Mouse (Mus musculus) liver, adult 2 months (tissue): Measurements from ENCODE around the gene Mrtfb. TPM values are rescaled to one million over a fixed set of nuclear protein-coding genes. Genes with fewer than 3 reads are reported as not detected.

Source experiments
- DNase-seq: peaks from one replicate; pipeline ENCODE4 v3.0.0-alpha.2; 2011; ENCODE audit warnings: low read depth, low spot score; ENCODE audit errors: extremely low read depth
- H3K27ac ChIP-seq: fragments of 200-500 bp; replicated peaks from 2 replicates; pipeline ENCODE4 v1.5.1; 2012; ENCODE audit warnings: low read depth, mild to moderate bottlenecking, control low read depth, inconsistent platforms, low read length; ENCODE audit not compliant: insufficient read depth
- H3K27me3 ChIP-seq: fragments of 200-500 bp; 2 replicates; pipeline ENCODE4 v1.6.1; 2012; ENCODE audit warnings: mild to moderate bottlenecking, moderate library complexity, low read length, inconsistent platforms; ENCODE audit not compliant: control insufficient read depth, insufficient read depth
- H3K36me3 ChIP-seq: fragments of 200-500 bp; 2 replicates; pipeline ENCODE4 v1.6.1; 2012; ENCODE audit warnings: low read length, inconsistent platforms; ENCODE audit not compliant: control insufficient read depth, insufficient read depth
- H3K4me1 ChIP-seq: fragments of 200-500 bp; 2 replicates; pipeline ENCODE4 v1.6.1; 2011; ENCODE audit warnings: low read length; ENCODE audit not compliant: control insufficient read depth, insufficient read depth
- H3K4me3 ChIP-seq: fragments of 200-500 bp; 2 replicates; pipeline ENCODE4 v1.5.1; 2011; ENCODE audit warnings: low read depth, mild to moderate bottlenecking, control low read depth, low read length, moderate library complexity; ENCODE audit not compliant: insufficient read depth
- H3K79me2 ChIP-seq: fragments of 200-500 bp; 2 replicates; pipeline ENCODE4 v1.6.1; 2012; ENCODE audit warnings: inconsistent platforms, mild to moderate bottlenecking, low read length, moderate library complexity; ENCODE audit not compliant: control insufficient read depth, insufficient read depth
- H3K9ac ChIP-seq: fragments of 200-500 bp; 2 replicates; pipeline ENCODE4 v1.6.1; 2012; ENCODE audit warnings: low read depth, mild to moderate bottlenecking, control low read depth, inconsistent platforms, low read length
- CTCF ChIP-seq: fragments of 200-500 bp; IDR thresholded peaks from 2 replicates; pipeline ENCODE4 v1.5.1; 2011; ENCODE audit warnings: low read depth, low read length, control low read depth
- POLR2A ChIP-seq: fragments of 200-500 bp; IDR thresholded peaks from 2 replicates; pipeline ENCODE4 v1.6.1; 2011; ENCODE audit warnings: low read length, control low read depth; ENCODE audit not compliant: insufficient read depth; ENCODE audit errors: extremely low read depth
- WGBS: fragments of 180-500 bp; shearing (Covaris S2); methylation state at CpG from one replicate; pipeline ENCODE4 v1.1.7; 2018; 5-methylcytosine and 5-hydroxymethylcytosine counted together
- polyA plus RNA-seq: library from polyadenylated mRNA; depleted of rRNA; stranded (reverse); fragments of >200 nt; gene quantifications from 2 replicates; pipeline ENCODE4 v1.2.3, GENCODE M21; 2012
- total RNA-seq: library from RNA; depleted of rRNA; stranded (reverse); fragments of >200 nt; gene quantifications from 2 replicates; pipeline ENCODE4 v1.2.3, GENCODE M21; 2014

Mrtfb gene
- total and polyA plus RNA-seq, 2 experiments: 4.2 to 9.4 TPM

DNA sequence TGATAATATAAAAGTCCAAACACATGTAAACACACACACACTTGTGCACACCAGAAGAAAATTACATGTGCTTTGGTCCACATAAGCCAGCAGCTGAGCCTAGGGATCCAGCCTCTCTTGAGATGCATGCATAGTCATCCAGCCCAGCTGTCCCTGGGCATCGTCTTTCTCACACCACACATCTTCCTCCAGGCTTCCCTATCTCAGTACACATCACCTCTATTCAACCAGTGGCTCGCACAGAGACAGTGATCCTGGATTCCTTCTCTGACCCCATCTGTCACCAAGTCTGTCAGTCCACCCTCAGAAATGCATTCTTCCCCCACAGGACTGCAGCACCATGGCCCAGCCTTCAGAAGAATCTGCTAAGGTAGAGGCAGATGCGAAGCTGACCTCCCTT, 107.9 kb downstream of the Mrtfb start:
- 93% methylated on average over 3 of the region's 3 CpGs for WGBS
- TF ChIP-seq CTCF: no peak
- no peak for TF ChIP-seq POLR2A
- Histone ChIP-seq H3K27ac (no peak overlapping the region), H3K9ac (no peak overlapping the region), H3K27me3 (no peaks in the 10 kb centered on the region), H3K79me2 (peaks cover 3% of the 10 kb centered on the region; the same call in 1 of the 2 replicates), H3K36me3 (no peaks in the 10 kb centered on the region), H3K4me1 (peaks cover 14% of the 10 kb centered on the region), H3K4me3 (no peak overlapping the region)
- DNase-seq: no peak

DNA sequence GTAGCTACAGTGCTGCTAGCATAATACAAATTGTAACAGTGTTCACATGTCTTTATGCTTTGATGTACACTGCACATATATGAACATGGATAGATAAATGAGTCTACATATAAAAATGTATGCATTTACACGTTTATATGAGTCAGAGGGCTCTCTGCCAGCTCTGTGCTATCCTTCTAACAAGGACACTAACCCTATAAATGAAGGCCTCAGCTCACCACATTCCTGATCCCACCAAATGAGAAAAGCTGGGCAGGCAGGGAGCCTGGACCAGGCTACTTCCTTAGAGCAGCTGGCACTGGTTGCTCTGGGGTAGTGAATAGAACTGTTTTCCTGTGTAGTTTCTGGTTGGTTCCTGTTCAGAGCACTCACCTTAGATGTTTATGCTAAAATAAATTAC, 110.0 kb downstream of the Mrtfb start:
- no peak for TF ChIP-seq POLR2A
- no peak for TF ChIP-seq CTCF
- WGBS: 66% methylated on average over 1 of the region's 1 CpGs
- Histone ChIP-seq H3K27ac (no peak overlapping the region), H3K27me3 (no peaks in the 10 kb centered on the region), H3K79me2 (peaks cover 3% of the 10 kb centered on the region; the same call in 1 of the 2 replicates), H3K9ac (no peak overlapping the region), H3K36me3 (no peaks in the 10 kb centered on the region), H3K4me3 (no peak overlapping the region), H3K4me1 (peaks cover 7% of the 10 kb centered on the region)
- no peak for DNase-seq

DNA sequence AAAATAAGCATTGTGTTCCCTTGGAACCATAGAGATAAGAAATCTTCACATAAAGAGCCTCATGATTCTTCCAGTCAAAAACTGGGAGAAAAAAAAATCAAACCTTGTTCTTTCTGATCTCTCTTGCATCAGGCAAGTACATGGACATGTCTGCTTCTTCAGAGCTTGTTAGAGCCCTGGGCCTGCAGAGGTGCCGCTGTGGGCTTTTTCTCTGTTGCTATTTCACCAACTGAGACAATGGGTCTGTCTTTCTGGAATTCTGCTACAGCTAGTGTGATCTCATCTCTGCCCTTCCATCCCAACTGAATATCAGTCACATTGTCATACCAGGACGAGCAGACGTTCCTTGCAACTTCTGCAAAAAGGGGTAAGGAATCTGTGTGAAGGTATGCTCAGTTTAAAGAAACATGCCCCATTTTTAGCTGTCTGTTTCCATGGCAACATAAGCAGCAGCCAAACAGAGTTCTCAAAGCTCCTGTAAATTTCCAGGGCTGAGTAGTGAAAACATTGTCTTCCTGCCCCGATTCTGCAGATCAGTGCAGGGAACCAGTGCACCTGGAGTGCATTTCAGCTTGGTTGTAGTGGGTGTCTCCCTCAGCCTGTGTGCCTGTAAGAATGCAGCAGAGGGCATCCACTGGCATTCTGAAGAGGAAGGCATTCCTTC, 110.7 kb downstream of the Mrtfb start:
- Histone ChIP-seq H3K27me3 (no peaks in the 10 kb centered on the region), H3K79me2 (peaks cover 1% of the 10 kb centered on the region; the same call in 1 of the 2 replicates), H3K9ac (no peak overlapping the region), H3K4me1 (peaks cover 9% of the 10 kb centered on the region), H3K4me3 (no peak overlapping the region), H3K27ac (no peak overlapping the region), H3K36me3 (no peaks in the 10 kb centered on the region)
- no peak for DNase-seq
- WGBS: 64% methylated on average over 4 of the region's 4 CpGs
- TF ChIP-seq CTCF (no peak), POLR2A (no peak)

DNA sequence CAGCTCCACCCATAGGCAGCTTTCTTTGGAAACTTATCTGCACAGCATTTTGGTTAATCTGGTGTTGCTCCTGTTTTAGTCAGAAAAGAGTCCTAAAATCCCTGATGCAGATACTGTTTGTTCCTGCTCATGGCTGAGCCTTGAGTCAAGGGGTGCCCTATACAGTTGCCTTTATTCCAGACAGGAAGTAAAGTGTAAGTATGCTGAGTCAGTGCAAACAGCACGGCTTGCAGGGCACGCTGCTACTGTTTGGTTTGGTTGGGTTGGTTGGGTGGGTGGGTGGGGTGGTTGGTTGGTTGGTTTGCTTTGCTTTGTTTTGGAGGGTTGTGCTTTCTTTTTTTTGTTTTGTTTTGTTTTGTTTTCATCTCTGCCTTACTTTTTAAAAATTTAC, 111.2 kb downstream of the Mrtfb start:
- Histone ChIP-seq H3K79me2 (no peaks in the 10 kb centered on the region), H3K9ac (no peak overlapping the region), H3K4me1 (peaks cover 7% of the 10 kb centered on the region), H3K27me3 (no peaks in the 10 kb centered on the region), H3K4me3 (no peak overlapping the region), H3K27ac (no peak overlapping the region), H3K36me3 (no peaks in the 10 kb centered on the region)
- no peak for DNase-seq
- TF ChIP-seq CTCF (no peak), POLR2A (no peak)
- 53% methylated on average over 2 of the region's 2 CpGs for WGBS

DNA sequence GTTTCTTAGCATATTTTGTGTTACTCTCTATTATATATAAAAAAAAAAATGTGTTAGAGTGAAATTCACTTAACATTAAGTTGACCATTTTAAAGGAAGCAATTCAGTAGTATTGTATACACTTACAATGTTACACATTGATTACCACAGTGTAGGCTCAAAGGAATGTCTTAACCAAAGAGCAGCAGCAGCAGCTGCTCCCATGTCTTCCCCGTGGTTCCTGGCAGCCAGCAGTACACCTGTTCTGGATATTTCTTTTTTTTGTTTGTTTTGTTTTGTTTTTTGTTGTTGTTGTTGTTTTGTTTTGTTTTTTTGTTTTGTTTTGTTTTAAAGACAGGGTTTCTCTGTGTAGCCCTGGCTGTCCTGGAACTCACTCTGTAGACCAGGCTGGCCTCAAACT, 112.4 kb downstream of the Mrtfb start:
- TF ChIP-seq POLR2A (no peak), CTCF (no peak)
- 93% methylated on average over 1 of the region's 1 CpGs for WGBS

DNA sequence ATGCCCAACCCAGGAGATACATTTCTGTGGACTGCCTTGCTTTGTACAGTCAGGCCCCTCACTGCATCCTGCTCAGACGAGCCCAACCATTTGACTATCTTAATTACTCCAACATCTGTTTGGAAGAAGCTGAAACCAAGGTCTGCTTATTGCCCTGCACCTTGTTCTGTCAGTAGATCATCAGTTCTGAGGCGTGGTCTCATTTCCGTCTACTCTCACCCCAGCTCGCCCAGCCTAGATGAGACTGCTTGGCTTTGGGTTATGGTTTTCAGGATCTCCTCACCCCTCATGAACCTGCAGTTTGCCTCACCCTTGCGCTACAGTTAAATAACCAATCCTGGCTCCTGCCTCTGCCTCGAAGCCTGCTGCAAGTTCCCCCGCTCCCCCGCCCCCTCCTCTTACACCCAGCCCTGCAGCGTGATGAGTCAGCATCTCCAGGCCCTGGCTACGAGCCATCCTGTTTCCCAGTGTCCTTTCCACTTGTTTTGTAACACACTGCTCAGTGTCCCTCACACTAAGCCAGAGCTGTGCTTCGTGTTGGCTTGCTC, 115.5 kb downstream of the Mrtfb start:
- Histone ChIP-seq H3K4me1 (peaks cover 3% of the 10 kb centered on the region; the same call in 1 of the 2 replicates), H3K27me3 (no peaks in the 10 kb centered on the region), H3K4me3 (no peak overlapping the region), H3K36me3 (no peaks in the 10 kb centered on the region; the same call in 1 of the 2 replicates), H3K9ac (0 out of 2 replicates have a peak overlapping the region, but pooled peaks have one; percentile 3), H3K27ac (peak overlapping the region; percentile 55), H3K79me2 (peaks cover 6% of the 10 kb centered on the region; the same call in 1 of the 2 replicates)
- DNase-seq: peak; percentile 91
- 5% methylated on average over 11 of the region's 11 CpGs for WGBS
- TF ChIP-seq CTCF (no peak), POLR2A (no peak)

More for the DNA sequence above, 112.4 kb downstream of the Mrtfb start:
- DNase-seq: no peak
- H3K79me2 ChIP-seq: peaks cover 6% of the 10 kb centered on the region; the same call in 1 of the 2 replicates
- H3K4me1 ChIP-seq: peaks cover 3% of the 10 kb centered on the region; the same call in 1 of the 2 replicates
- H3K27ac ChIP-seq: no peak overlapping the region
- no peaks in the 10 kb centered on the region; the same call in 1 of the 2 replicates for H3K36me3 ChIP-seq
- no peaks in the 10 kb centered on the region for H3K27me3 ChIP-seq
- H3K4me3 ChIP-seq: no peak overlapping the region
- H3K9ac ChIP-seq: no peak overlapping the region
